Mouse (Mus musculus) heart, adult 18-20 months (tissue): ENCODE measurements at regions not wholly inside any gene's neighbourhood (a gene's known extent, or its start where the extent isn't known, plus 50 kb on each side); places are given as distances from the start of the nearest gene placed in this dataset.

Experiments
- DNase-seq, 2 experiments: peaks; one replicate each; pipeline ENCODE4 v3.0.0; 2021 to 2022; ENCODE audit warnings: mixed read lengths in 1 of 2

- no peak for DNase-seq
Observed at GRCm38 (mm10) chr1:129219098-129219497, 54.0 kb upstream of the Thsd7b start.

- DNase-seq: no peak
Observed at GRCm38 (mm10) chr1:129208806-129209205, 64.3 kb upstream of the Thsd7b start.

DNA sequence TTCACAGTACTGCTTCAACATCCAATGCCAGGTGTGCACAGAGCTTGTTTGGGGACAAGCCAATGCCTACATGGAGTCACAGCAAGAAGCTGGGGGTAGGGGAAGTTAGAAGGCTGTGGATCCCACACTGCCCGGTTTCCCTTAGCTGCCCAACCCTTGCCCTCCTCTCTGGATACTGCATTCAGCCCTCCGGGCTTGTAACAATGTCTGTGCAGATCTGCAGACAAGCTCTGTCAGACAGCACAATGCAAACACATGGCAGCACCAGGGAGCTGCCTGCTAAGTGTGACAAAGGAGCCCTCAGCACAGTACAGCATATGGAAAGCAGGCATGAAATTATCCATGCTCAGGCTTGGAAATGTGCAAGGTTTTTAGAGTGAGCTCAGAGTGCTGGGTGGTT, 64.7 kb upstream of the Thsd7b start:
- no peak for DNase-seq

DNA sequence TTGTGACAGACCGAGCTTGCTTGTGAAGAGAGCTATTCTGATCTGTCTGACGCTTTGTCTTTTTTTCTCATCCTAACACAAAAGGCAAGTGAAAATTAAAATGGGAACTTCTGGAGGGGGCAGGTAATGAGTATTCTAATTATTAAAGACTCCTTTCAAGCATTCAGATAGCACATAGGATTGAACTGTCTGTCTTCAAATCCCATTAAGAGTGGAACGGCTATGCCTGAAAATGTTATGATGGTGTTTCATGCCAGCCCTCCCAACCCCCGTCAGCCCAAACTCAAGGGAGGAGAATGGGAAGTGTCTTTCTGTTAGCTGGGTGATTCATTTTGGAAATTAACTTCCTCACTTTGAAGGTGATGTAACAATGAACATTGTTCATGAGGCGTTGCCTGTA, 65.4 kb upstream of the Thsd7b start:
- DNase-seq: no peak

- no peak for DNase-seq
Observed at GRCm38 (mm10) chr1:129180174-129180759, 92.8 kb upstream of the Thsd7b start.

DNA sequence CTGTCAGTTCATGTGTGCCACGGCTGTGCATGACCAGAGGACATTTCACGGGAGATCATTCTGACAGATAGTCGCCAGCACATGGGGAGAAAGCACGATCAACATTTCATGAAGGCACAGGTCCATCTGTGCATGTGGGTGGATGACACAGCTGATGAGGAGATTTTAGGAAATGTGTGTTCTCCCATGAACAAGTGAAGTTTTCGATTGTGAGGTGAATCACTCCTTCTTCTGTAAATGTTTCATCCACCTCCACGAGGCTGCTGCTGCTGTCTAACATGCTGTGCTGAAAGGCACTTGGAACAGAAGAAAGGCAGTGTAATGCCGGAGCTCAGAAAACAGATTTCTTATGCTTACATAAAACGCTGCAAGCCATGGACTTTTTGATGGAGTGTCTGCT, 103.2 kb upstream of the Thsd7b start:
- no peak for DNase-seq

DNA sequence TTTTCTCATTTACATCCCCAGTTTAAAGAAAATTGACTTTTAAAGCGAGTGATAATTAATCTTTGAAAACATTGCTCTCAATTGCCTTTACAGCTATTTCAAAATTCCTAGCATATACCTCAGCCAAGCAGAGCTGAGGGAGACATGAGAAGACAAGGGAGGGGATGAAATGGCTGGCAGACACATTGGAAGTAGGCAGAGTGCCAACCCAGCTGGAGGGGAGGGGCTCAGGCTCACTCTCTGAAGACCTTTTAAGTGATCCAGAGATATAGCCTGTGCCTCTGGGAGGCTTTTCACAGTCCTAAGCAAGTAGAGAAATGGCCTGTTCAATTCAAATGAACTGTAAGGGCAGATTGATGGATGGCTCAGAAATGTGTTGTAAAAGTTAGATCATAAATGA, 122.5 kb upstream of the Thsd7b start:
- DNase-seq: no peak

- no peak for DNase-seq
Observed at GRCm38 (mm10) chr1:129148733-129149388, 124.2 kb upstream of the Thsd7b start.

- DNase-seq: no peak
Observed at GRCm38 (mm10) chr1:129146395-129147094, 126.6 kb upstream of the Thsd7b start.

DNA sequence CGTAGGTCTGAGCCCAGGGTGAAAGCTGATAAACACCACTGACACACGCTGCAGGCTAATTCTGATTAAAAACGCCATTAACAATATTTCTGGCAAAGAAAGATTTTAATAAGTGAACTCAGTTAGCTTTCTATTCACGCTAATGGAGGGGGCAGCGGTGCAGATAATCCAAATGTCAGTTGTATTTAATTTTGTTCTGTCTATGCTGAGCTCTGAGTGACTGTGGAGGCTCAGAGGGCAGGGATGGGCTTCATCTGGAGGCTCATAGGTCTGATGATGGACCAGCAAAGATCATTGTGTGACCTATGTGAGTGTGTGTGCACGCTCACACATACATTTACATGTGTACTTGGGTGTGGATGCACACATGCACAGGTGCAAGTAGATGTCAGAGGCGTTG, 134.3 kb upstream of the Thsd7b start:
- no peak for DNase-seq

DNA sequence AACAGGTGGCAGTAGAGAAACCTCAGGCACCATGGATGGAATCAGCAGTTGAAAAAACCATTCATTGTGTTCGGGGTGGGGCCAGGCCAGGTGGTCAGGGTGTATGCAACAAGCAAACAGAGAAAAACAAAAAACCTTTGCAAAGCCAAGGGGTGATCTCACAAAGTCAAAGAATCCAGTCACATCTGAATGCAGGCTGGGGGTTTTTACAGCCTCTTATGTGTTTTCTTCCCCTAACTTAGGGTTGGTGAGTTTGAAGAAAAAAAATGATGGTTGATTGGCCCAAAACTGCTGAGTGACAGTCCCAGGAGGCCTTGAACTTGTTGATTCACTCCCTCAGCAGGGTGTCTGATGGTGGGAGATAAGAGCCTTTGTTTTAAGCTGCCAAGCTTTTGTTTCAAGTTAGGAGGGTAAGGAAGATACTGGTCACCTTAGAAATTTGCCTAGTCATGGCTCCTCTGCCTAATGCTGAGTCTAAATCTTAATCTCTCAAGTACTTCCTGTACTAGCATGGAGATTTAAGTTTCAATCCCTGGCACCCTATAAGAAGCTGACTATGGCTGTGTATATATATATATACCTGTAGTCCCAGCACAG, 166.0 kb upstream of the Thsd7b start:
- no peak for DNase-seq

- peak; percentile 15 to 46 for DNase-seq
Observed at GRCm38 (mm10) chr1:129100997-129101396, 172.1 kb upstream of the Thsd7b start.

DNA sequence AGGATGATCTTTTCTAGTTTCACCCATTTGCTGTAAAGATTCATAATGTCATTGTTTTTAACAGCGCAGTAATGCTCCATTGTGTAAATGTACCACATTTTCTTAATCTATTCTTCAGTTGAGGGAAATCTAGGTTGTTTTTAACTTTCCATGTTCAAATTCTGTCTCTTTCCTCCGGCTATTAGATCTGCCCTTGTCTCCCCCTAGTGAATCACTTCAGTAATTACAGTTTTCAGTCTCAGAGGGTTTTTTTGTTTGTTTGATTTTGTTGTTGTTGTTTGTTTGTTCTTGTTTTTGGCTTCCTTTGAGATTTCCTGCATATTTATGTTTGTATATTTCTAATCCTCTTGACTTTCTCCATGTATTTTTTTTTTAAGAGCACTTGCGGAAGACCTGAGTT, 194.8 kb upstream of the Thsd7b start:
- DNase-seq: no peak

- DNase-seq: peak; percentile 82 to 88
Observed at GRCm38 (mm10) chr1:129057182-129057581, 215.9 kb upstream of the Thsd7b start.

- DNase-seq: peak in 1 of 2 experiments; percentile 3
Observed at GRCm38 (mm10) chr1:129055252-129055651, 217.8 kb upstream of the Thsd7b start.

GRCm38 (mm10) chr1:129033707-129034106, 239.4 kb upstream of the Thsd7b start:
- DNase-seq: no peak

DNA sequence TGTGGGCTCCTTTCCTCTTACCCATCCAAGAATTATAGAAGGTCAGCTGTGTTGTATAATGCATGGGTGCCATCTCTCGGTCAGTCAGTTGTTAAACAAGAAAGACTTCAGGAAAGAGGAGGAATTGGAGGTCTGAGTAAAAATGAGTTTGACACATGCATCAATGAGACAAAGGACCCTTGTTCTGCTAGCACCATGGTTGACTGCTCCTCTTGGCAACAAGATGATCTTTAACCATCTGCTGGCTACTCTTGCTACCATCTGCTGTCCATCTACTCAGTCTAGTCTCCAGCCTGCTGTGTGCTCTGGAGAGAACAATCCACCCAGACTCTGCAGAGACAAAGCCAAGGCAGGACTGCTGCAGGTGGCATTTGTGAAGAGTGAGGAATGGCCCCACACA, 267.2 kb upstream of the Thsd7b start:
- DNase-seq: no peak

GRCm38 (mm10) chr1:129002286-129002685, 270.8 kb upstream of the Thsd7b start:
- DNase-seq: no peak

- no peak for DNase-seq
Observed at GRCm38 (mm10) chr1:129001766-129002165, 271.3 kb upstream of the Thsd7b start.

DNA sequence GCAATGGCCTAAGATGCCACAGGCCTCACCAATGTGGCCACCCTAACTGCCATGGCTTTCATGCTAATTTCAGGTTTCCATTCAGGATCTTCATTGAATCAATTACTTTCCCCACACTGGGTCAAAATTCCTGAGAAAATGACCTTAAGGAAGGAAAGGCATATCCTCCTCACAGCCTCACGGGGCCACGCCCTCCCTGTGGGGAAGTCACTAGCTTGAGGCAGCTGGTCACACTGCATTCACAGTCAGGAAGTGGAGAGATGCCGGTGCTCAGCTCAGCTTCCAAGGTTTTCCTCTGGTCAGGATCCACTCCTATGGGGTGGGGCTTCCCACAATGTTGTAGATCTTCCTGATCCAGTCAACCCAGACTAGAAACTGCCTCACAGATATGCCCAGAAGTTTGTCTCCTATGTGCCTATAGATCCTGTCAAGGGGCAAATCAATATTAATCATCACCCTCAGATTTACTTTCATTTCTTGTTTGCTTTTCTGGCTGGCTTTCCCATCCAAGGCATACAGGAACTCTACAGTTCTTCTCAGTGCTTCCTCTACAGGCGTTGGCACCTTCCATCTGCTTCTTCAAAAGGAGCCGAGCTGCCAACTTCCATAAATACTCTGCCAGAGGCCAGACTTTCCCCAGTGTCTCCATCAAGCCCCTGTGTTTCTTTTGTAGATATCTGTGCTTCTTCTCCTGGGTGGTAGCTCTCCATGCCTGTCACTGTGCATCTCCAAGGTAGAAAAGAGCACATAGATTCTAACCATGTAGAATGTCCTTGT, 273.2 kb upstream of the Thsd7b start:
- DNase-seq: no peak

GRCm38 (mm10) chr1:128994655-128995054, 278.4 kb upstream of the Thsd7b start:
- DNase-seq: no peak

- no peak for DNase-seq
Observed at GRCm38 (mm10) chr1:128983411-128983810, 289.7 kb upstream of the Thsd7b start.

DNA sequence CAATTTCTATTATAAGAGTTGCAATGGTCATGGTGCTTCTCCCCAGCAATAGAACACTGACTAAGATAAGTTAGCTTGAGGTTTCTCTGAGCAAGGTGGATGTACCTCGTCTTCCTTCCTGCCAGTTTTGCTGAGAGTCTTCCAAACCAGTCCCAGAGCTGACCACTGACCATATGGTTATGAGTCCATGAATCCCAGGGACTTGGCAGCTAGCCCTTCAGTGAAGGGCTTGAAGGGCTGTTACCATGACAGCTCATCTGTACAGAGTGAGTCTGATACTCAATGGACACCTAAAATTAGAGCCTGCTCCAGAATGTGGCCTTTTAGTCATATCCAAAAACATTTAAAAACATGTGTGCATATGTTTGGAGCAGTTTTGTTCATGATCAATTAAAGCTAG, 297.5 kb upstream of the Thsd7b start:
- no peak for DNase-seq
